ENCODE assay signal across 24 mouse cellular contexts in genomic region chr3:138715212-138715611, GRCm38 (mm10). TPM values are rescaled to one million over a fixed set of nuclear protein-coding genes. Genes with fewer than 3 reads are reported as not detected.
A peak's percentile ranks its signal among the peaks of the same experiment; 100 is the strongest.
DNase-seq lines count a peak whose midpoint lies in the region; ATAC-seq and TF ChIP-seq lines count a peak whose summit lies in the region.
"Had no signal": no experiment of that assay in that cellular context is flagged by ENCODE, and none has a peak within 500 bp of the region (broad histone marks: within the 10 kb centered on the region; RNA-seq: fewer than 3 reads in every experiment).

No protein-coding gene starts in this region.

- intact Hi-C loops in heart, postnatal 25 days (cut with DNase I), result no loop called here

- CTCF ChIA-PET in Patski (lab: Charles Lee), result no interaction called here

- TF ChIP-seq CTCF in Patski (IDR thresholded peaks at IDR 0.05), result no peak

- H3K27me3 ChIP-seq in Patski, result no peaks in the 10 kb centered on the region
- H3K27me3 ChIP-seq: CH12.LX; embryonic facial prominence, embryonic 15.5 days; forebrain, embryonic 15.5 days; heart, embryonic 13.5 days; hindbrain, embryonic 12.5 days; hindbrain, embryonic 15.5 days had no signal

- POLR2A ChIA-PET in Patski (lab: Charles Lee), result interaction anchor here (0.8 to 1.5 kb wide), 2 partner anchors 27 kb away, joined by 3 to 4 read pairs; partner anchors contain the start of gene Tspan5

- ATAC-seq in Patski, result peak; percentile 14
- ATAC-seq: forebrain, embryonic 15.5 days had no signal

- in situ Hi-C loops in Patski (cut with MboI; ENCODE audit: low pct_unique_long_range_greater_than_20kb), result no loop called here

- DNase-seq in heart, adult 11 months, result peak; percentile 54
- no peak for DNase-seq in heart, postnatal 25 days (ENCODE audit: low spot score)
- DNase-seq in thymus, postnatal 14 days, result peak; percentile 17
- no peak for DNase-seq in thymus, postnatal 0 days (ENCODE audit: low spot score)
- no peak for DNase-seq in Patski (ENCODE audit: low read depth, low spot score)
- no peak for DNase-seq in adrenal gland, postnatal 4 days (ENCODE audit: low spot score in 2 of 2)
- DNase-seq: adrenal gland, adult 2 months; adrenal gland, postnatal 14 days; B cell, adult 2 months; cerebellum, adult 11-12 months; cerebellum, adult 8-10 months; cerebellum, postnatal 10 days; cerebellum, postnatal 36 days; embryo, embryonic 11 days; gastrocnemius, postnatal 25 days; heart, adult 2 months; heart, postnatal 14 days had no signal

RNA-seq across cellular contexts. Expression of gene Tspan5, which starts 26.8 kb away (rescaled TPM):
- total RNA-seq in heart, postnatal 25 days (2021), result 1 to 10 TPM; 7.2 to 8.6 TPM
- polyA plus RNA-seq in thymus, postnatal 0 days (2015; fragmentation: Nextera tagmentation; extraction: Ambion mirVana), result 16.8 and 17.5 TPM in 2 replicates
- polyA plus RNA-seq in Patski (2021), result 62.0 TPM
- total RNA-seq in adrenal gland, postnatal 4 days (2021), result 10 to 100 TPM; 39.3 to 40.5 TPM
- polyA plus RNA-seq: G1E had no signal

Comparison
In these comparisons a context has a peak if more than half of its experiments do, and no peak if none do; other contexts are left out.
1. DNase-seq: peak in heart, adult 11 months (single experiment) and thymus, postnatal 14 days (single experiment); none in heart, postnatal 25 days (single experiment), thymus, postnatal 0 days (single experiment), Patski (single experiment) and adrenal gland, postnatal 4 days (0 of 2).
2. RNA of gene Tspan5, which starts 26.8 kb away (total RNA-seq): 39.3 to 40.5 TPM in adrenal gland, postnatal 4 days; 7.2 to 8.6 TPM in heart, postnatal 25 days; every median in the first group is over 4 times any median in the second.